Mouse (Mus musculus): ENCODE data around the gene Dgkk. TPM values are rescaled to one million over a fixed set of nuclear protein-coding genes. Genes with fewer than 3 reads are reported as not detected.
"Not testable (repeated sequence)": the region's sequence is repeated elsewhere in the genome, so short reads cannot be mapped to it uniquely, and the experiment has no call there.

The Dgkk gene
- polyA plus RNA-seq, 1 experiment from 2014 or later = 0.75 TPM

DNA sequence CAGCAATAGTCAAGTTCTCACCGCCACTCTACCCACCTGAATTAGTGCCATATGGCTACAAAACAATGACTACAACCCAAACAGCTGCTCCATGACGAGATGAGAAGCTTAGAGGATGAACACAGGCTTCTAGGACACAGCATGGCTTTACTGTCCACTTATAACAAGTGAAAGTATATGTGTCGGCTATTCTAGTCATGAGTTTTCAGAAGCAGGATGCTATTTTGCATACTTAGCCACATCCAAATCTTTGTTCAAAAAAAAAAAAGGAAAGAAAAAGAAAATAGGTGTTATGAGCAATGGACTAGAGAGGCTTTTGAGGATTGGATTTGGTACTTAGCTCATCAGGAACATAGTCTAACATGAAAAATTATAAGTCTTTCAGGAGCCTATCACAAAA, 74.4 kb downstream of the Dgkk start:
- Histone ChIP-seq H3K36me3 (ENCODE audit: control insufficient read depth, insufficient read depth, low read length) (no peaks in the 10 kb centered on the region), H3K4me1 (replicated peaks; ENCODE audit: control insufficient read depth, insufficient read depth, low read length) (no peaks in the 10 kb centered on the region), H3K4me3 (ENCODE audit: low read depth, low read length) (no peak overlapping the region), H3K9me3 (ENCODE audit: control insufficient read depth, low read length) (no peaks in the 10 kb centered on the region), H3K27ac (ENCODE audit: low read depth, low read length) (no peak overlapping the region), H3K27me3 (ENCODE audit: control insufficient read depth, insufficient read depth, low read length) (no peaks in the 10 kb centered on the region), H3K9ac (ENCODE audit: low read length) (no peak overlapping the region), H3K4me2 (ENCODE audit: low read depth, low read length, severe bottlenecking) (no peak overlapping the region)
- 67% methylated on average over 3 of the region's 3 CpGs for WGBS
- ATAC-seq (replicated peaks; ENCODE audit: low FRiP score) = no peak
- DNase-seq (ENCODE audit: low spot score) = no peak

DNA sequence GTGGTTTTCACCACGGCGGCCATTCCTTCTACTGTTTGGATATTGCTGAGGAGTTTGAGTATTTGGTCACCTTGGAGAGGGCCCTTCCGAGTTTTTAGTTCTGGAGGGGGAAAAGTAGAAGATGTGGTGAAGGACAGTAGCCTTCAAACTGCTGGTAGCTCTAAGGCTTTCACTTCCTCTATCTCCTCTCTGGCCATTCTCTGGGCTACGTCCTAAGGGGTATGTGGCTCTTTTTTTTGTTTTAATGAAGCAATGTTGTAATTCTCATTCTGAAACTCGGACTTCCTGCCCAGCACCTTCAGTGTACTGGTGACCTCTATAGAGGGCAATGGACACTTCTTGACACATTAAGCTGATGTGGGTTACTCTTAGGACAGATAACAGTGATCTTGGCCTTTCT, 75.0 kb downstream of the Dgkk start:
- Histone ChIP-seq H3K27ac (ENCODE audit: low read depth, low read length) (no peak overlapping the region), H3K9ac (ENCODE audit: low read length) (no peak overlapping the region), H3K4me2 (ENCODE audit: low read depth, low read length, severe bottlenecking) (no peak overlapping the region), H3K9me3 (ENCODE audit: control insufficient read depth, low read length) (no peaks in the 10 kb centered on the region), H3K36me3 (ENCODE audit: control insufficient read depth, insufficient read depth, low read length) (no peaks in the 10 kb centered on the region), H3K27me3 (ENCODE audit: control insufficient read depth, insufficient read depth, low read length) (no peaks in the 10 kb centered on the region), H3K4me1 (replicated peaks; ENCODE audit: control insufficient read depth, insufficient read depth, low read length) (no peaks in the 10 kb centered on the region), H3K4me3 (ENCODE audit: low read depth, low read length) (no peak overlapping the region)
- ATAC-seq (replicated peaks; ENCODE audit: low FRiP score) (no peak), DNase-seq (ENCODE audit: low spot score) (no peak)
- WGBS = 88% methylated on average over 5 of the region's 5 CpGs

DNA sequence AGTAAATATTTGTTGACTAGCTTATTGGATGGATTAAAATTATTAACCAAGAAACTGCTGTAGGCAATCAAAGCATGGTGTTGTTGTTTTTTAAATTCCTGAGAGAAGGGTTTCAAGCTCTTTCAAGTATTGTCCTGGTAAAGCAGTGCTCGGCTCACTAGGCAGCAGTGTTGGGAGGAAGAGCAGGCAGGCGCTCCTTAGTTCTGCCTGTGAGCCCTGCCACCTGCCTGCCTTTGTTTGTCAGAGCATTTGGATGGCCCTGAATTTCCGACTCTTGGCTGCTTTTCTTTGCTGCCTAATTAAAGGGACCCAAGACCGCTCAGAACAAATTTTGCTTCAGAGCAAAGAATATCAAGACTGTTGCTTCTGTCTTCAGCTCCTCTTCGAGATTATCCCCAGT, 114.8 kb downstream of the Dgkk start:
- H3K9ac ChIP-seq (ENCODE audit: low read length) = no peak overlapping the region
- WGBS = 18% methylated on average over 5 of the region's 5 CpGs
- H3K27ac ChIP-seq (ENCODE audit: low read depth, low read length) = no peak overlapping the region
- H3K27me3 ChIP-seq (ENCODE audit: control insufficient read depth, insufficient read depth, low read length) = no peaks in the 10 kb centered on the region
- H3K4me3 ChIP-seq (ENCODE audit: low read depth, low read length) = no peak overlapping the region
- no peaks in the 10 kb centered on the region for H3K36me3 ChIP-seq (ENCODE audit: control insufficient read depth, insufficient read depth, low read length)
- H3K4me2 ChIP-seq (ENCODE audit: low read depth, low read length, severe bottlenecking) = no peak overlapping the region
- ATAC-seq (replicated peaks; ENCODE audit: low FRiP score) (no peak), DNase-seq (ENCODE audit: low spot score) (peak; percentile 47)
- no peaks in the 10 kb centered on the region for H3K4me1 ChIP-seq (replicated peaks; ENCODE audit: control insufficient read depth, insufficient read depth, low read length)
- no peaks in the 10 kb centered on the region for H3K9me3 ChIP-seq (ENCODE audit: control insufficient read depth, low read length)

DNA sequence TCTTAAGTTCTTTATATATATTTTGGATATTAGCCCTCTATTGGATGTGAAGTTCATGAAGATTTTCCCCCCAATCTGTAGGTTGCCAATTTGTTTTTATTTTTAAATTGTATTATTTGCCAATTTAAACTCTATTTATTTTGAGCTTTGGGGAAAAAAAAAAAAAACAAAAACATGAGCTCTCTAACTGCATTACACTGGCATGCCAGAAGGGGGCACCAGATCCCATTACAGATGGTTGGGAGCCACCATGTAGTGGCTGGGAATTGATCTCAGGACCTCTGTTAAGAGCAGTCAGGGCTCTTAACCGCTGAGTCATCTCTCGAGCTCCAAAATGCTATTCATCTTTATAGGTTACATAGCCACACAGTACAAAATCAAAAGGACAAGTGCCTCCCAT, 131.9 kb downstream of the Dgkk start:
- no peaks in the 10 kb centered on the region for H3K27me3 ChIP-seq (ENCODE audit: control insufficient read depth, insufficient read depth, low read length)
- no peak for ATAC-seq (replicated peaks; ENCODE audit: low FRiP score)
- WGBS = 75% methylated on average over 2 of the region's 2 CpGs
- H3K4me3 ChIP-seq (ENCODE audit: low read depth, low read length) = no peak overlapping the region
- H3K27ac ChIP-seq (ENCODE audit: low read depth, low read length) = no peak overlapping the region
- no peak overlapping the region for H3K4me2 ChIP-seq (ENCODE audit: low read depth, low read length, severe bottlenecking)
- DNase-seq (ENCODE audit: low spot score) = no peak
- H3K9me3 ChIP-seq (ENCODE audit: control insufficient read depth, low read length) = no peaks in the 10 kb centered on the region
- no peaks in the 10 kb centered on the region for H3K4me1 ChIP-seq (replicated peaks; ENCODE audit: control insufficient read depth, insufficient read depth, low read length)
- H3K36me3 ChIP-seq (ENCODE audit: control insufficient read depth, insufficient read depth, low read length) = no peaks in the 10 kb centered on the region
- no peak overlapping the region for H3K9ac ChIP-seq (ENCODE audit: low read length)

DNA sequence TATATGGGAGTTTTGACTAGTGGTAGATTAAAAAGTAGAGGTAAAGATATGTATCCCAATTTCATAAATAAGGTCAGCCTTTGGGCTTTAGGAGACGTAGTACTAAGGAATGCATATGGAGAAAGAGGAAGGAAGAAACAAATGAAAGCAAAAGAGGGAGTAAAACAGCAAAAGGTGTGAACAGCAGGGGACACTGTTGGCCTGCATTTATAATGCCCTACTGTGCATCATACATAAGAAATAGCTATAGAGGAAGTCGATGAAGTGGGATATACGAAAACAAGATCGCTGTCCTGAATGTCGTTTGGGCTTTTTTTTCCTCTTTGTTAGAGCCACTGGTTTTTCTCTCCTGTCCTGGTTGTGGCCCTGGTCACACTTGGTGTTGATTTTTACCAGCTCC, 143.1 kb downstream of the Dgkk start:
- no peak overlapping the region for H3K27ac ChIP-seq (ENCODE audit: low read depth, low read length)
- H3K9ac ChIP-seq (ENCODE audit: low read length) = no peak overlapping the region
- H3K9me3 ChIP-seq (ENCODE audit: control insufficient read depth, low read length) = no peaks in the 10 kb centered on the region
- H3K36me3 ChIP-seq (ENCODE audit: control insufficient read depth, insufficient read depth, low read length) = no peaks in the 10 kb centered on the region
- H3K4me2 ChIP-seq (ENCODE audit: low read depth, low read length, severe bottlenecking) = no peak overlapping the region
- no peaks in the 10 kb centered on the region for H3K27me3 ChIP-seq (ENCODE audit: control insufficient read depth, insufficient read depth, low read length)
- no peak overlapping the region for H3K4me3 ChIP-seq (ENCODE audit: low read depth, low read length)
- 77% methylated on average over 5 of the region's 5 CpGs for WGBS
- no peaks in the 10 kb centered on the region for H3K4me1 ChIP-seq (replicated peaks; ENCODE audit: control insufficient read depth, insufficient read depth, low read length)
- DNase-seq (ENCODE audit: low spot score) (no peak), ATAC-seq (replicated peaks; ENCODE audit: low FRiP score) (no peak)

DNA sequence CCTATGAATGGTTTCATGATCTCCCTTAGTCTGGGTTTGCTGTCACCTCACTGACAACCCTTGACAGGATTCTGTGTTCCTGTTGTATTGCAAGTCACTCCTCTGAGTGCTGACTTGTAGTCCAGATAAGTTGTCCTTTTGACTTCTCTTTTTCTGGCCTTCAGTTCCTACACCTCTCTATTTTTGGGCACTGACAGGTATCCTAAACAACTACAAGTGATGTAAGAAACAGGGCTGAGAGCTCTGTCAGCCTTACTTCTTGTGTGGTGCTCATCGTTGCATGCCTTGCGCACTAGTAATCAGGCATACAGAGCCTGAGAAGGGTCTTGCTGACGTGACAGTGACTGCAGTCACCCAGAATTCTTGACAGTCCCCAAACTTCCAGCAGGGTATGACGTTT, 147.1 kb downstream of the Dgkk start:
- WGBS = 75% methylated on average over 4 of the region's 4 CpGs
- no peak for ATAC-seq (replicated peaks; ENCODE audit: low FRiP score)
- no peaks in the 10 kb centered on the region for H3K27me3 ChIP-seq (ENCODE audit: control insufficient read depth, insufficient read depth, low read length)
- no peak overlapping the region for H3K4me3 ChIP-seq (ENCODE audit: low read depth, low read length)
- no peaks in the 10 kb centered on the region for H3K9me3 ChIP-seq (ENCODE audit: control insufficient read depth, low read length)
- no peaks in the 10 kb centered on the region for H3K36me3 ChIP-seq (ENCODE audit: control insufficient read depth, insufficient read depth, low read length)
- H3K27ac ChIP-seq (ENCODE audit: low read depth, low read length) = no peak overlapping the region
- H3K4me1 ChIP-seq (replicated peaks; ENCODE audit: control insufficient read depth, insufficient read depth, low read length) = no peaks in the 10 kb centered on the region
- no peak overlapping the region for H3K4me2 ChIP-seq (ENCODE audit: low read depth, low read length, severe bottlenecking)
- no peak overlapping the region for H3K9ac ChIP-seq (ENCODE audit: low read length)
- DNase-seq (ENCODE audit: low spot score) = no peak

GRCm38 (mm10) chrX:6968598-6968997, 189.5 kb downstream of the Dgkk start:
- no peaks in the 10 kb centered on the region for H3K27me3 ChIP-seq (ENCODE audit: control insufficient read depth, insufficient read depth, low read length)
- no peak overlapping the region for H3K4me2 ChIP-seq (ENCODE audit: low read depth, low read length, severe bottlenecking)
- 88% methylated on average over 3 of the region's 3 CpGs for WGBS
- H3K27ac ChIP-seq (ENCODE audit: low read depth, low read length) = no peak overlapping the region
- ATAC-seq (replicated peaks; ENCODE audit: low FRiP score) (no peak), DNase-seq (ENCODE audit: low spot score) (no peak)
- H3K36me3 ChIP-seq (ENCODE audit: control insufficient read depth, insufficient read depth, low read length) = no peaks in the 10 kb centered on the region
- no peaks in the 10 kb centered on the region for H3K9me3 ChIP-seq (ENCODE audit: control insufficient read depth, low read length)
- no peak overlapping the region for H3K9ac ChIP-seq (ENCODE audit: low read length)
- no peak overlapping the region for H3K4me3 ChIP-seq (ENCODE audit: low read depth, low read length)
- H3K4me1 ChIP-seq (replicated peaks; ENCODE audit: control insufficient read depth, insufficient read depth, low read length) = no peaks in the 10 kb centered on the region

DNA sequence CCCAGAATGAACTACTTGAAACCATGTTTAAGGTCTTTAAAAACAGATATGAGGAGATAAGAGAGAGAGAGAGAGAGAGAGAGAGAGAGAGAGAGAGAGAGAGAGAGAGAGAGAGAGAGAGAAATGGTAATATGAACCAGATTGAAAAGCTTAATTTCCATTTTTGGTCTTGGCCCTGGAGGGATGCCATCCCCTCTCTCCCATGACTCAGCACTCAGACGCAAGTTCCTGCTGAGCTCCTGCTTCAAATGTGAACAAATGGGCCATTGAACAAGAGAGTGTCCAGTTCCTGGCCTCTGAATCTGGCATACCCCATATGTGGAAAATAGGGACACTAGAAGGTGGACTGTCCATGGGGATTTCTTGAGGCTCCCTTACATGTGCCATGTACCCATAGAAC, 192.8 kb downstream of the Dgkk start:
- Histone ChIP-seq H3K27ac (ENCODE audit: low read depth, low read length) (no peak overlapping the region), H3K4me2 (ENCODE audit: low read depth, low read length, severe bottlenecking) (no peak overlapping the region), H3K4me1 (replicated peaks; ENCODE audit: control insufficient read depth, insufficient read depth, low read length) (no peaks in the 10 kb centered on the region), H3K9ac (ENCODE audit: low read length) (no peak overlapping the region), H3K4me3 (ENCODE audit: low read depth, low read length) (no peak overlapping the region), H3K9me3 (ENCODE audit: control insufficient read depth, low read length) (no peaks in the 10 kb centered on the region), H3K36me3 (ENCODE audit: control insufficient read depth, insufficient read depth, low read length) (no peaks in the 10 kb centered on the region), H3K27me3 (ENCODE audit: control insufficient read depth, insufficient read depth, low read length) (no peaks in the 10 kb centered on the region)
- DNase-seq (ENCODE audit: low spot score) = no peak
- 67% methylated on average over 1 of the region's 1 CpGs for WGBS
- ATAC-seq (replicated peaks; ENCODE audit: low FRiP score) = no peak

DNA sequence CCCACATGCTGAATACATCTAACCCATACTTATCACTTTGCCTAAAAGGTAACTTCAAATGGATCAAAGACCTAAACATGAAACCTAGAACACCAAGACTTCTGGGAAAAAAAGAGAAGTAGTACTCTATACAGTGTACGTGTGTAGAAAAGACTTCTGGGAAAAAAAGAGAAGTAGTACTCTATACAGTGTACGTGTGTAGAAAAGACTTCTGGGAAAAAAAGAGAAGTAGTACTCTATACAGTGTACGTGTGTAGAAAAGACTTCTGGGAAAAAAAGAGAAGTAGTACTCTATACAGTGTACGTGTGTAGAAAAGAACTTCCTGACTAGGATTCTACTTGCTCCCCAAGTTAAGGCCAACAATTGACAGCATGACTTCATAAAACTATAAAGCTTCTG, 204.8 kb downstream of the Dgkk start:
- not testable (repeated sequence) for H3K4me3 ChIP-seq (ENCODE audit: low read depth, low read length); H3K4me1 ChIP-seq (replicated peaks; ENCODE audit: control insufficient read depth, insufficient read depth, low read length); DNase-seq (ENCODE audit: low spot score); H3K9ac ChIP-seq (ENCODE audit: low read length); H3K9me3 ChIP-seq (ENCODE audit: control insufficient read depth, low read length); H3K4me2 ChIP-seq (ENCODE audit: low read depth, low read length, severe bottlenecking); H3K27ac ChIP-seq (ENCODE audit: low read depth, low read length); ATAC-seq (replicated peaks; ENCODE audit: low FRiP score); H3K36me3 ChIP-seq (ENCODE audit: control insufficient read depth, insufficient read depth, low read length); H3K27me3 ChIP-seq (ENCODE audit: control insufficient read depth, insufficient read depth, low read length)
- 88% methylated on average over 3 of the region's 4 CpGs for WGBS

Measured in forebrain, embryonic 11.5 days (tissue).